Mouse (Mus musculus): ENCODE results near the gene Syn3.
"Not testable (repeated sequence)": the region's sequence is repeated elsewhere in the genome, so short reads cannot be mapped to it uniquely, and the experiment has no call there.

The Syn3 gene

DNA sequence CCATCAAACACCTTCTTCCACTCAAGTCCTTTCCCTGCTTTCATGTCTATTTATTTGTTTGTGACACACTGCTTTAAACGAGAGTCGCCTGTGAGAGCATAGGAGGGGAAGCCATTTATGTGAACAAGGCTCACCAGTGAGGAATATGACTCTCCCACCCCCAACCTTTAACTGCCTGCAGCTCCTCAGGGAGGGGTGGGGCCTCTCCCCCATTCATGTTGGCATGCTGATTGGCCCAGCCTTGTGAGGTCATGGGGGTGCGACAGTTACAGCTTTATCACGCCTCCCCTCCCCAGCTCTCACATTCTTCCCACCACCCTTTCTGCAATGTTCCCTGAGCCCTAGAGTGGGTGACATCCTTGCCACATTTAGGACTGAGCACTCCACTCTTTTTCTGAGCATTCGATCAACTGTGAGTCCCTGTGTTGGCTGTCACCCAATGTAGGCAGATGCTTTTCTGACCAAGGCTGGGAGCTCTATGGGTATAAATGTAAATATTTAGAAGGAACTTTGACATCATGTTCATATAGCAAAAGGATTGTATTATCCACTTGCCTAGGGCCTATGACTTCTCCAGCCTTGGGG, 361.0 kb downstream of the Syn3 start:
- DNase-seq: no peak

GRCm38 (mm10) chr10:86137106-86137505, 361.6 kb downstream of the Syn3 start:
- DNase-seq: no peak

GRCm38 (mm10) chr10:86136249-86136648, 362.4 kb downstream of the Syn3 start:
- DNase-seq: no peak

GRCm38 (mm10) chr10:86134848-86135247, 363.8 kb downstream of the Syn3 start:
- no peak for DNase-seq

GRCm38 (mm10) chr10:86134336-86134735, 364.4 kb downstream of the Syn3 start:
- DNase-seq: no peak

GRCm38 (mm10) chr10:86132420-86132956, 366.2 kb downstream of the Syn3 start:
- DNase-seq: no peak

GRCm38 (mm10) chr10:86129046-86129445, 369.6 kb downstream of the Syn3 start:
- DNase-seq: no peak

GRCm38 (mm10) chr10:86126478-86126877, 372.2 kb downstream of the Syn3 start:
- no peak for DNase-seq

DNA sequence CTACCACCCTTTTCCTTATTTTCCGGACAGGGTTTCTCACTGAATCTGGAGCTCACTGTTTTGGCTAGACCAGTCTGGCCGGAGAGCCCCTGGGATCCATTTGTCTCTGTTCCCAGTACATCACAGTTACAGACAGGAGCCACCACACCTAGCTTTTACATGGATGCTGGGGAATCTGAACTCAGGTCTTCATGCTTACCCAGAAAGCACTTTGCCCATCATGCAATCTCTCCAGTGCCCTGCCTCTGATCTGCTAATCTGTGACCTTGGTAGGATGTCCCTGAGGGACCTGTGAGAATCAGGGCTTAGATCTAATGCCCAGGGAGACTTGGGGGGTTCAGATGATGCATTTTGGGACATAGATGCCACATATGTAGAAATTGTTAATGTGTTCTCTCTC, 373.3 kb downstream of the Syn3 start:
- no peak for DNase-seq

- no peak for DNase-seq
Measured at GRCm38 (mm10) chr10:86124115-86124514, 374.6 kb downstream of the Syn3 start.

- no peak for DNase-seq
Measured at GRCm38 (mm10) chr10:86123224-86123623, 375.5 kb downstream of the Syn3 start.

DNA sequence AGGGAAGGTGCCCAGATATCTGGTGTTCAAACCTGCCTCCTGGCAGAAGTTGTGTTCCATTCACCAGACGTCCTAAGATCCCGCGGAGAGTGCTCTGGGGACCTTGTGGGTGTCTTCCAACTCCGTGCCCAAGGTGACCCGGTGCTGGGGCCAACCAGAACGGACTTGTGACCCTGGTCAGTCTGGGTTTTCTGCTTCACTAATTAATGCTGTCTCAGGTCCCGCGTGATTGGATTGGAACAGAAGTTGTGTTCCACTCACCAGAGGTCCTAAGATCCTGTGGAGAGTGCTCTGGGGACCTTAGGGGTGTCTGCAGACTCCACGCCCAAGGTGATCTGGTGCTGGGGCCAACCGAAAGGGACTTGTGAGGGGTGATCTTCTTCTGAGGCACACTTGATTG, 376.2 kb downstream of the Syn3 start:
- not testable (repeated sequence) for DNase-seq

DNA sequence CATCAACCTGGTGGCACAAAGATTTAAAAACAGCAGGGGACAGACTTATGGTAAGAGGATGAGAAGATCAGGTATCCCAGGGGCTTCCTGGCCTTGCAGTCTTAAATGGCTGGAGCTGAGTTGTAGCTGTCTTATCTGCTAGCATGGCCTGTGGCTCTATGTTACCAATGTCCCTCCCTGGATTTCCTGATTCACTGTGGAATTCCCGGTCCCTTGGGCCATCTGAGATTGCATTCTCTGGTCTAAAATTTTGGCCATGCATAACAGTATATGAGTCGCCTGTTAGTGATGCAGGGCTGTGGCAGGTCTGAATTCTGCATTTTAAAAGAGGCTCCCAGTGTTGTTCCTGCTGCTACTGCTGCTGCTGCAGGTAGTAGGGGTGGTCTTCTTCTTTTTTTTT, 382.4 kb downstream of the Syn3 start:
- DNase-seq: no peak

DNA sequence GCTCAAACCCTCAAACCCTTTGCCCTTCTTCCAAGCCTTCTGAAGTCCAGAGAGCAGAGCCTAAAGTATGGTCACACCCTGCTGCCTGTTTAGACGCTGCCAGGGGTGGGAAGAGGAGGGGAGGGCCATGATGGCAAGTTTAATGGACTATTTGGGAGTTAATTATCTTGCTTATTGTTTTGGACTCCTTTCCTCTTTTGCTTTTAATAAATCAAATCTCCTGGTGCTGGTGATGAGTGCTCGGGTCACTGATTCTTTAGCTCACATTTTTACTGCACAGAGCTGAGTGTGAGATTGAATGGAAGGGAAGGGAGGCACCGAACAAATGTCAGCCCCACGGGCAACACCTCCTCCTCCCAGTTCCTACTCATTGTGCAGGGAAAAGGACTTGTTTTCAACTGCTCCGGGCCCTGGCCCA, 384.3 kb downstream of the Syn3 start:
- DNase-seq: no peak

GRCm38 (mm10) chr10:86108797-86109196, 389.9 kb downstream of the Syn3 start:
- no peak for DNase-seq

- DNase-seq: no peak
Measured at GRCm38 (mm10) chr10:86107681-86108080, 391.0 kb downstream of the Syn3 start.

DNA sequence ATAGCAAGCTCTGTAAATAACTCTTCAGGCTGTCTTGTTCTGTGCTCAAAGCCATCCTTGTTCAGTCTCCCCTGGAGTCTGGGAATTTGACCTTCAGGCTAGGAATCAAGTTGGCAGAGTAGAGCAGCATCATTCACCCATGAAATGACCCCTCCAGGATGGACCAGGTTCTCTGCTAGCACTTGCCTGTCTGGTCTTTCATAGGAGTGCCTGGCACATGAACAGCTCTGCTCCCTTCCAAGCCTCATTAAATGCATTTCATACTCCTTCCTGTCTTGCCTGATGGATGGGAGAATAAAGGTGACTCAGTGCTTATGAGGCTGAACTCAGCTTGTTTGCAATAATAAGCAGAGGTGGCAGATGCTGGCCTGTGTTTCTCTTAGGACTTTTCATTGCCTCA, 394.7 kb downstream of the Syn3 start:
- DNase-seq: no peak

- DNase-seq: no peak
Measured at GRCm38 (mm10) chr10:86100281-86100851, 398.3 kb downstream of the Syn3 start.

- DNase-seq: no peak
Measured at GRCm38 (mm10) chr10:86098363-86098762, 400.3 kb downstream of the Syn3 start.

DNA sequence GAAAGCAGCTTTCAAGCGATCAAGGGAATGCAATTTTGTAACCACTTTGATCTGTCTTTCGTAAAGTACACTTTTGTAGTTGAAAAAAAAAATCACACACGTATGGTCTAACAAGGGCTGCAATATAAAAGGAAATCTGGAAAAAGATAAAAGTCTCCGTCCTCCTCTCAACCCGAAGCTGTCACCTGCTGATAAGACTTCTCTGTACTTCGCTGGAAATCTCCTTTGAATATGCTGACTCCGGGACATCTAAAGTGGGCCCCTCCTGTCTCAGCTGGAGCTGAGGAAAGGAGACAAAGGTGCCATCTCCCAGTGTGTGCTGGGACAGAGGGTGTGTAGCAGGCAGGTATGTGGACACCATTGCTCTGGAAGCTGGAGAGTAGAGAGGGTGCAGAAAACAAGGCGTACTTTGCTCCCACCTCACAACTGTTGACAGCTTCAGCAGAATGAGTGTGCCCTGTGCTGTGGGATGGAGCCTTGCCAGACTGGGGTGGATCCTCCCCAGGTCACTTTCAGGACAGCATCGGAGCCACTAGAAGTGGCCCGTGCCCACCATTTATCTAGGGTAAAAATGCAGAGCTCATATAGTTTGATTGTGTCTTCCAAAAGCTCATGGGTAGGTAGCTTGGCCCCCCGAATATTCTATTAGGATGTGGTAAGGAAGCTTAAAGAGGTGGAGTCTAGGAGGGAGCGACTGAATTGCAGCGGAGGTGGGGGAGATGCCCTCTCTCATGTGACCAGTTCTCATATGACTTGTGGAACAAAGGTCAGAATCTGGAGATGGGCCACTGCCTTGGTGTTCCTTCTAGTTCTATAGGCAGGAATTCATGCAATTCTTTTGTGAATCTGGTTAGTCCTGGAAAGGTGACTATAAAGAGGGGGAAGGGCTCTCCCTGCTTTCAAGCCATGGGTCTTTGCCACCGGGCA, 405.3 kb downstream of the Syn3 start:
- DNase-seq: no peak

DNA sequence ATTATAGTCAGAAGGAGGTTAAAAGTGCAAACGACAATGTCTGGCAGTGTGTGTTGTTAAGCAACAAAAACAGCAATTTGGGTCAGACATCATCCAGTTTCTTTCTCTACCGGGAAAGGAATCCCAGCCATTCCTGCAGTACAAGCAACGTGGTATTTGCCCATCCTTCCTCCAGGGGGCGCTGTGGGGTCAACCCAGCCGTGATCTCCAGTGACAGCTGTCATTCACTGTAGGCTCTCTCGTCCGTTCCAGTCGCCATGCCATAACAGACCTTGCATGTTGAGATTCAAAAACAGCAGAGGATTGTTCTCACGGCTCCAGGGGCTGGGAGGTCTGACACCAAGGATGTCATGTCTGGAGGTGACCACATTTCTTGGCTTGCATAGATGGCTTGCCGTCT, 406.8 kb downstream of the Syn3 start:
- DNase-seq: peak; percentile 31

DNA sequence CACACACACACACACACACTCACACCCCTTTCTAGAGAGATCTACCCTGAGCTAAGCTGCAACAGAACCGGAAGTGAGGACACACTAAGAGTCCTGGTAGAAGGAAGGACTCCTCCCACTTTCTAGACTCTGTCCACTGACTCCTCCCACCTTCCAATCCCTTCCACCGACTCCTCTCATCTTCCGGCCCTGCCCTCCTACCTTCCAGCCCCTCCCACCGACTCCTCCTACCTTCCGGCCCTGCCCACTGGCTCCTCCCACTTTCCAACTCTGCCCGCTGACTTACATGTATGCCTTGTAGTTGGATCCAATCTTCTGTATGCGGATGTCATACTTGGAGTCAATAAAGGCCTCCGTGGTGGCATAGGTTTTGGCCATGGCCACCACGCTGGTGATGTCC, 418.8 kb downstream of the Syn3 start:
- DNase-seq: no peak

DNA sequence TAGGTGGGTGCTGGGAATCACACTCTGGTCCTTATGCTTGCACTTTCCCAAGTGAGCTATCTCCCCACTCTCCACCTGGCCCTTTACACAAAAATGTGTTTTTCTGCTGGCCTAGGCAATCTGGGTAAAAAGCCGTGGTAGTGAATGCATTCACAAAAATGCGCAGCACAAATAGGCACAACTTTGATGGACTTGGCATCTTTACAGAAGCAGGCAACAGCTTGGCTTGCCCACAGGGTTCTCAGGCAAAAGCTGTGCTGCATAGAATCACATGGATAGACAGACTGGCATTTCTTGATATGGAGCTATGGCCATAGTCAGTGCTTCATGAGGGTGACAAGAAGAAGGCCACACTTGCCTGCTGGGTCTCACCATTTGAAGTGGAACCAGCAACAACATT, 419.9 kb downstream of the Syn3 start:
- DNase-seq: no peak

DNA sequence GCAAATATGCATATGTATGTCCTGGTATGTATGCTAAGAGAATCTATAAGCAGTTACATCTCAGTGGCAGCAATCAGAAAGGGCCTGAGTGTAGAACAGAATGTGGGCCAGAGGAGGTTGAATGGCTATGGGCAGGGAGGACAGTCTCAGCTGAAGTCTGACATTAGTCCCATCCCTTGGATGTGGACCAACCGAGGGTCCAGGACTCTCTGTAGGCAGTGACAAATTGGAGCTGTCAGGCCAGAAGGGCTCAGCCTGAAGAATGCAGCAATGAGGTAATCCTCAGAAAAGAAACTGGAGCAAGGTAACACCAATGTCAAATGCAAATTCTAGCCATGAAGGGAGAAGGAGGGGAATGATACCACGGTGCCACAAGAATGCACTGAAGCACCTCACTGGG, 421.4 kb downstream of the Syn3 start:
- no peak for DNase-seq
